Mouse (Mus musculus): ENCODE data around the gene Yars2. TPM values are rescaled to one million over a fixed set of nuclear protein-coding genes. Genes with fewer than 3 reads are reported as not detected.

Yars2 gene
- total RNA-seq, 2 experiments from 2014 or later = 23.5 TPM

- TF ChIP-seq CTCF (conservative IDR thresholded peaks at IDR 0.05) = no peak
- Histone ChIP-seq H3K4me3 (no peak overlapping the region), H3K27ac (no peak overlapping the region)
- DNase-seq (ENCODE audit: low spot score in 2 of 2) = no peak
These were observed 8.6 kb downstream of the Yars2 start for GRCm38 (mm10) chr16:16311319-16311718.

- H3K27ac ChIP-seq = no peak overlapping the region
- DNase-seq (ENCODE audit: low spot score in 2 of 2) = no peak
- H3K4me3 ChIP-seq = no peak overlapping the region
- no peak for TF ChIP-seq CTCF (conservative IDR thresholded peaks at IDR 0.05)
These were observed 23.1 kb downstream of the Yars2 start for GRCm38 (mm10) chr16:16325775-16326336.

GRCm38 (mm10) chr16:16346420-16346819, 43.7 kb downstream of the Yars2 start:
- no peak for DNase-seq (ENCODE audit: low spot score in 2 of 2)
- Histone ChIP-seq H3K4me3 (no peak overlapping the region), H3K27ac (no peak overlapping the region)
- TF ChIP-seq CTCF (conservative IDR thresholded peaks at IDR 0.05) = no peak

GRCm38 (mm10) chr16:16357908-16358307, 55.1 kb downstream of the Yars2 start:
- TF ChIP-seq CTCF (conservative IDR thresholded peaks at IDR 0.05) = peak; percentile 41; the same call in 1 of the 2 replicates
- H3K27ac ChIP-seq = peak overlapping the region; percentile 96
- no peak for DNase-seq (ENCODE audit: low spot score in 2 of 2)
- H3K4me3 ChIP-seq = peak overlapping the region; percentile 97

- peak; percentile 49 for TF ChIP-seq CTCF (conservative IDR thresholded peaks at IDR 0.05)
- H3K27ac ChIP-seq = peak within 1 kb of the TSS; percentile 96
- DNase-seq (ENCODE audit: low spot score in 2 of 2) = peak; percentile 91 to 93
- peak within 1 kb of the TSS; percentile 97 for H3K4me3 ChIP-seq
These were observed 55.8 kb downstream of the Yars2 start, which contains the start of gene Dnm1l for GRCm38 (mm10) chr16:16358481-16359100. Dnm1l (minus strand) TSS chr16:16358959.

GRCm38 (mm10) chr16:16359101-16359482, 56.3 kb downstream of the Yars2 start:
- peak in 1 of 2 experiments; percentile 10 for DNase-seq (ENCODE audit: low spot score in 2 of 2)
- peak overlapping the region; percentile 97 for H3K4me3 ChIP-seq
- peak overlapping the region; percentile 96 for H3K27ac ChIP-seq

Other genes starting within 250 kb of the Yars2 start
- 10 to 100 TPM; 48.9 to 56.3 TPM for gene Pkp2, start 89.6 kb upstream of the Yars2 start, total RNA-seq (2021)
- 100 to 1,000 TPM; 195 to 205 TPM for gene Dnm1l, start 56.0 kb downstream of the Yars2 start, total RNA-seq (2021)

All from layer of hippocampus, adult 2 months (tissue).